Mouse (Mus musculus) cerebellum, adult 18-20 months (tissue): ENCODE measurements around the gene Psmb7.

ENCODE experiments used
- DNase-seq, 2 experiments: peaks; one replicate each; pipeline ENCODE4 v3.0.0; 2021

Gene Psmb7

GRCm38 (mm10) chr2:38586733-38587132 lies 57.2 kb downstream of the Psmb7 start:
- DNase-seq = no peak

- DNase-seq = no peak
Observed at GRCm38 (mm10) chr2:38585379-38585736, 58.5 kb downstream of the Psmb7 start.

GRCm38 (mm10) chr2:38584514-38585378 lies 59.1 kb downstream of the Psmb7 start:
- no peak for DNase-seq

GRCm38 (mm10) chr2:38583982-38584381 lies 59.9 kb downstream of the Psmb7 start:
- DNase-seq = no peak

- no peak for DNase-seq
Observed at GRCm38 (mm10) chr2:38579528-38579927, 64.4 kb downstream of the Psmb7 start.

GRCm38 (mm10) chr2:38578602-38579521 lies 65.0 kb downstream of the Psmb7 start:
- DNase-seq = peak; percentile 49 to 54

GRCm38 (mm10) chr2:38574697-38575096 lies 69.2 kb downstream of the Psmb7 start:
- DNase-seq = no peak

GRCm38 (mm10) chr2:38571971-38572601 lies 71.8 kb downstream of the Psmb7 start:
- DNase-seq = peak; percentile 63 to 69

- DNase-seq = no peak
Observed at GRCm38 (mm10) chr2:38562596-38562995, 81.3 kb downstream of the Psmb7 start.

- no peak for DNase-seq
Observed at GRCm38 (mm10) chr2:38560296-38561227, 83.3 kb downstream of the Psmb7 start.

- no peak for DNase-seq
Observed at GRCm38 (mm10) chr2:38556721-38557120, 87.2 kb downstream of the Psmb7 start.

- DNase-seq = no peak
Observed at GRCm38 (mm10) chr2:38555659-38556058, 88.2 kb downstream of the Psmb7 start.

- no peak for DNase-seq
Observed at GRCm38 (mm10) chr2:38554226-38554995, 89.5 kb downstream of the Psmb7 start.

- DNase-seq = no peak
Observed at GRCm38 (mm10) chr2:38552004-38552443, 91.9 kb downstream of the Psmb7 start.

GRCm38 (mm10) chr2:38547793-38548517 lies 95.9 kb downstream of the Psmb7 start:
- DNase-seq = no peak

GRCm38 (mm10) chr2:38546748-38547147 lies 97.1 kb downstream of the Psmb7 start:
- no peak for DNase-seq

GRCm38 (mm10) chr2:38546222-38546621 lies 97.7 kb downstream of the Psmb7 start:
- DNase-seq = no peak

- DNase-seq = no peak
Observed at GRCm38 (mm10) chr2:38545706-38546105, 98.2 kb downstream of the Psmb7 start.

- no peak for DNase-seq
Observed at GRCm38 (mm10) chr2:38544982-38545381, 98.9 kb downstream of the Psmb7 start.

- DNase-seq = no peak
Observed at GRCm38 (mm10) chr2:38544341-38544740, 99.5 kb downstream of the Psmb7 start.
